Mouse (Mus musculus): Measurements from ENCODE around the gene Fbln1. TPM values are rescaled to one million over a fixed set of nuclear protein-coding genes. Genes with fewer than 3 reads are reported as not detected.

Gene Fbln1
- 10 to 100 TPM; 11.4 to 14.4 TPM for total RNA-seq (2021)
- long read RNA-seq, experiment 1, transcript Fbln1-201 (17 exons, 3,659 nt) = major isoform, 14 of 24 reads
- long read RNA-seq, experiment 1, transcript Fbln1-202 (15 exons, 2,273 nt) = minor isoform, 9 of 24 reads
- long read RNA-seq, experiment 1, partial matches to known transcripts = 0 of 24 reads
- long read RNA-seq, experiment 1, other reads (novel, unspliced or antisense) = 1 of 24 reads
- long read RNA-seq, experiment 2, transcript Fbln1-202 (15 exons, 2,273 nt) = major isoform, 14 of 29 reads
- long read RNA-seq, experiment 2, transcript Fbln1-201 (17 exons, 3,659 nt) = major isoform, 14 of 29 reads
- long read RNA-seq, experiment 2, partial matches to known transcripts = 1 of 29 reads
- long read RNA-seq, experiment 2, other reads (novel, unspliced or antisense) = 0 of 29 reads

DNA sequence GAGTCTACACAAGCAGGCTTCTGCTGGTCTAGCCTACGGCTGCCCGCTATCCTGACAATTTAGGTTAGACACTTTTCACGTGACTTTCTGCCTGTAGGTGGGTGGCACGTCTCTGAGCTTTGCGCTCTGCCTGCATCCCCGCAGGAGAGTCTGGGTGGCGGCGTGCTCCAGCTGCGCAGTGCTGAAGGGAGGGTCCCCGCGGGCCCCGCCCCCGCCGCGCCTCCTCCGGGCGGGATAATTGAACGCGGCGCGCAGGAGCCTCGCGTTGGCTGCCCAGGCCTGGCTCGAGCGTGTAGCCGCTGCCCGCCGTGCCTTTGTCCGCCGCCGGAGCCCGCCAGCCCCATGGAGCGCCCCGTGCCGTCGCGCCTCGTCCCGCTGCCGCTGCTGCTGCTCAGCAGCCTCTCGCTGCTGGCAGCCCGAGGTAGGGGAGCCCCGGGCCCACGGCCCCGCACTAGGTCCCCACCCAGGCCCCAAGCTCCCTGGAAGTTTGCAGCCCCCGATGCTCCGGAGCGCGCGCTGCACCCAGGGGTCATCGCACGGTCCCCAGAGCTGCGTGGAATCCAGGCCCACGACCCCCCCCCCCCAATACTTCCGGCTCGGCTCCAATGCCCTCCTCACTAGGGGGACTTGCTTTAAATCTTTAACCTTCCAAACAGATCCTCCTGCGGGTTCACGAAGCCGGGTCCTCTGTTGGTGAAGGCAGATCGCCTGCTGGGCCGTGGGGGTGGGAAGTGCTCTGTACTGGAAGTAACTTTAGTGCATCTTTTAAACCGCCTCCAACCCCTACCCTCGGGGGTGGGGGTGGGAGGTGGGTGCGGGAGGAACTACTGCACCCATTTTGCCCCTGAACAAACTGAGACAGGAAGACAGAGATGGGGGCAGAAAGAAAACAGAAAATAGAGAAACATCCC is at the start of gene Fbln1:
TSS of gene Fbln1 (plus strand) at position 158 of the 911 bp plus-strand sequence.
- intact Hi-C loops (cut with DNase I) = no loop called here
- TF ChIP-seq CTCF (IDR thresholded peaks at IDR 0.05) = no peak; the same call in 1 of the 2 replicates
- peak; percentile 70 to 75 for DNase-seq (ENCODE audit: extremely low spot score in 1 of 2, low spot score in 2 of 2)
- Histone ChIP-seq H3K27ac (peak within 1 kb of the TSS; percentile 2; the same call in 1 of the 2 replicates), H3K4me3 (peak within 1 kb of the TSS; percentile 46)

- intact Hi-C loops (cut with DNase I) = no loop called here
- DNase-seq (ENCODE audit: extremely low spot score in 1 of 2, low spot score in 2 of 2) = no peak
Measured at GRCm38 (mm10) chr15:85156198-85156597, 49.6 kb upstream of the Fbln1 start.

DNA sequence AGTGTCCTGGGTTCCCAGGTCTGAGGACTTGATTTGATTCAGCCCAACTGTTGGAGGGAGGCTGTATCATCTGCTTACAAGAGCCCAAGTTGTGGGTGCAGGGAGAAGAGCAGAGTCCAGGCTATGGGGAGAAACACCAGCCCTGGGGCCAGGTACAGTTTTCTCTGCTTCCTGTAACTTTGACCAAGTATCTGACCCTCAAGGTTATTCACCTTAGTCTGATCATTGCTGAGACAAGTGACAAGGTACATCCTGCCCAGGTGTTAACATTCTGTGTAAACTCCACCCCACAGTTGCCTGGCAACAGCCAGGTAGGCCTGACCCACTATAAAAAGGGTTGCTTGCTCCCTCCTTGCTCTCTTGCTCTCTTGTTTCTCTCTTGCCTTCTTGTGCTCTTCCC is 44.3 kb upstream of the Fbln1 start:
- no peak for TF ChIP-seq CTCF (IDR thresholded peaks at IDR 0.05)
- DNase-seq (ENCODE audit: extremely low spot score in 1 of 2, low spot score in 2 of 2) = no peak
- Histone ChIP-seq H3K27ac (no peak overlapping the region), H3K4me3 (no peak overlapping the region)
- intact Hi-C loops (cut with DNase I) = no loop called here

More at GRCm38 (mm10) chr15:85156198-85156597, 49.6 kb upstream of the Fbln1 start:
- Histone ChIP-seq H3K4me3 (no peak overlapping the region), H3K27ac (no peak overlapping the region)
- no peak for TF ChIP-seq CTCF (IDR thresholded peaks at IDR 0.05)

DNA sequence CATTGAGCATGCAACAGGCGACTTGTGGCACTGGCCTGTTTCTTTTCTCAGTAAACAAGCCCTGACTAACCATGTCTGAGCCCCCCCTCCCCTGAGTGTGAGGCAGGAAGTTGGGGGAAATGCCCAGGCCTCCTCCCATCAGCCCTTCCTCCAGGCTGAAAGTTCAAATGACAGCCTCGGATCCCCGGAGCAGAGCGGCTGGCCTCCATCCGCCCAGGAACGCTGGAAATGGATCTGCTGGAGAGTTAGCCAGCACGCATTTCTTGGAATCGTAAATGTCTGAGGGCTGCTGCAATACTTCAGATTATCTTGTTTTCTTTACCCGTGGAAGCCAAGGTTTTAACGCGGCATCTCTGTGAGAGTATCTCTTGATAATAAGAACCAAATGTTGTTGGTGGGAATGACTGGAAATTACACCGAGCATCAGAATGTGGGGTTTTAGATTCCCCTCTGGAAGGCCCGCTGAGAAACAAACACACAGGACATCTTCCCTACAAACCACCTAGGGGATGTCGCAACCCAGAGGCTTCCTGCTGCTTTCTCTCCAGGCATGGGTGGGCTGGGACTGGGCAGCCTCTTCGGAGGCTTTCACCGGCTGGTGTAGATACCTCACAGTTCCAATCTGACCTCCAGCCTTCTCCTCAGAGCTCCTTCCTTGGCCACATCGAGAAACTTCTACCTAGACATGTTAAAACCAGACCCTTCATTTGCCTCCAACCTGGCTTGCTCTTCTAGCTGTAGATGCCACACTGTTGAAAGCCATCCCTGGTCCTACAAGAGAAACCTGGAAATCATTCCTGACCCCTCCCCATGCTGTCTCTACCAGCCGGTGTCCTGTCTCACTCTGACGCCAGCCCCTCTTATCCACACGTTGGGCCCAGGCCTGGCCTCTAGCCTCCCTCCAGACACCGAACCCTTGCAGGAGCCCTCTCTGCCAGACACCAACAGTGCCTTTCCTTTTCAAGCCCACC is 42.8 kb upstream of the Fbln1 start:
- no peak for DNase-seq (ENCODE audit: extremely low spot score in 1 of 2, low spot score in 2 of 2)
- Histone ChIP-seq H3K27ac (no peak overlapping the region), H3K4me3 (no peak overlapping the region)
- TF ChIP-seq CTCF (IDR thresholded peaks at IDR 0.05) = no peak
- intact Hi-C loops (cut with DNase I) = no loop called here

DNA sequence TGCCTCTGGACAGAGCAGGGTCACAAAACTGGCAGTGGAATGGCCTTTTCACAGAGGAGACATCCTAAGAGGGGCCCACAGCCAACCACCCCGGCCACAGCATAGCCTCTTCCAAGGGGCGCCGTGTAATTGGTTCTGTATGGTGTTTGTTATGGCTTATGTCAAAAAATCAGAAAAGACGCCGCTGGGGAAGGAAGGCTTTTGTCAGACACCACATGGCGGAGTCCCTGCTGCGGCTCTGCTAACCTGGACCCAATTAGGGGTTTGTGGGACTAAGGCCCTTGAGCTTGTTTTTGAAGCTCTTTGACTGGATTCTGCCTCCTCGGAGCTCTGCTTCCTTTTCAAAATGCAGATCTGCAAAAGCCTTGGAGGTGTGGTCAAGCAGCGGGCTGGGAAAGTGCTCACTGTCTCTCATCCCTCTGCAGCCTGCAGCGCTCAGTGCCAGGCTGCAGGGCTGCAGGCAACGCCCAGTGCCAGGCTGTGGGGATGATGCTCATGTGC is 39.3 kb upstream of the Fbln1 start:
- intact Hi-C loops (cut with DNase I) = no loop called here
- no peak overlapping the region for H3K4me3 ChIP-seq
- no peak overlapping the region for H3K27ac ChIP-seq
- TF ChIP-seq CTCF (IDR thresholded peaks at IDR 0.05) = no peak
- DNase-seq (ENCODE audit: extremely low spot score in 1 of 2, low spot score in 2 of 2) = no peak

GRCm38 (mm10) chr15:85167086-85167679 is 38.6 kb upstream of the Fbln1 start:
- no peak overlapping the region for H3K27ac ChIP-seq

GRCm38 (mm10) chr15:85172054-85172453 is 33.7 kb upstream of the Fbln1 start:
- H3K27ac ChIP-seq = no peak overlapping the region
- no peak for TF ChIP-seq CTCF (IDR thresholded peaks at IDR 0.05)
- no peak overlapping the region for H3K4me3 ChIP-seq
- intact Hi-C loops (cut with DNase I) = no loop called here
- DNase-seq (ENCODE audit: extremely low spot score in 1 of 2, low spot score in 2 of 2) = no peak

More at GRCm38 (mm10) chr15:85167086-85167679, 38.6 kb upstream of the Fbln1 start:
- H3K4me3 ChIP-seq = no peak overlapping the region
- DNase-seq (ENCODE audit: extremely low spot score in 1 of 2, low spot score in 2 of 2) = no peak
- intact Hi-C loops (cut with DNase I) = no loop called here
- no peak for TF ChIP-seq CTCF (IDR thresholded peaks at IDR 0.05)

DNA sequence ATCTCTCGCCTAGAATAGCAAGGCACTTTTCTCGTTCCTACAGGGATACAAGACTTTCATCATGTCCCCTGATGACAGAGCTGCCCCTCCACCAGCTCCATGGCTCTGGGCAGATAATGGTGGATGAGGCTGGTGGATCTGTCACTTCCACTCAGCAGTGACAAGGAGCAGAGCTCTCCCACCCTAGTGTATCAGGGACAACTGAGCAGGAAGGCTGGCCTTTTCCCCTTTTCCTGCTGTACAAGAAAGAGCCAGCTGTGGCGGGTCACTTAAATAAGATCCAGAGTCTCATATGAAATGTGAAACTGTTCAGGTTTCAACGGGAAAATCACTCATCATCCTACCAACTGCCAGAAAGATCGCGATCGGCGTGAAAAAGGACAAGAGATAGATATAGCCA is 32.3 kb upstream of the Fbln1 start:
- Histone ChIP-seq H3K4me3 (no peak overlapping the region), H3K27ac (no peak overlapping the region)
- no peak for DNase-seq (ENCODE audit: extremely low spot score in 1 of 2, low spot score in 2 of 2)
- no peak for TF ChIP-seq CTCF (IDR thresholded peaks at IDR 0.05)
- intact Hi-C loops (cut with DNase I) = no loop called here

DNA sequence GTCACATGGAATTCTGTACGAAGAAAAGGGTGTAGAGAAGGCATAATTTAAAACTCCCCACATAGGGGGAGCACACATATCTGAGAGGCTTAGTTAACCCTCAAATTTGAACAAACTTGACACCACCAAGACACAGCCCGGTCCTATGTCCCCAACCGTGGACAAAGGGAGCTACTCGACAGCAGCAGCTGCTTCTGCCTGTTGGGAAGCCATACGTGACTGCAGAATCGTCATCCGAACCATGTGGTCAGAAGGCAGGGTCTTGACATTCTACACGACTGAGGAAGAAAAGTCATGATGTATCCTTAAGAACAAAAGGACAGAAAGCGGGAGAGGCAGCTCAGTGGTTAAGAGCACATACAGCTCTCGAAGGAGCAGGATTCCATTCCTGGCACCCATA is 31.7 kb upstream of the Fbln1 start:
- no peak overlapping the region for H3K27ac ChIP-seq
- no peak for TF ChIP-seq CTCF (IDR thresholded peaks at IDR 0.05)
- H3K4me3 ChIP-seq = no peak overlapping the region
- intact Hi-C loops (cut with DNase I) = no loop called here
- no peak for DNase-seq (ENCODE audit: extremely low spot score in 1 of 2, low spot score in 2 of 2)

- peak in 1 of 2 experiments; percentile 27 for DNase-seq (ENCODE audit: extremely low spot score in 1 of 2, low spot score in 2 of 2)
- TF ChIP-seq CTCF (IDR thresholded peaks at IDR 0.05) = no peak
- Histone ChIP-seq H3K27ac (no peak overlapping the region), H3K4me3 (no peak overlapping the region)
- intact Hi-C loops (cut with DNase I) = no loop called here
Measured at GRCm38 (mm10) chr15:85177576-85177975, 28.2 kb upstream of the Fbln1 start.
